Comparison of ENCODE assay signal across 9 mouse cellular contexts in genomic region chr12:86911482-86911931, GRCm38 (mm10). TPM values are rescaled to one million over a fixed set of nuclear protein-coding genes. Genes with fewer than 3 reads are reported as not detected.
DNase-seq lines count a peak whose midpoint lies in the region; ATAC-seq and TF ChIP-seq lines count a peak whose summit lies in the region.
"Had no signal": no experiment of that assay in that cellular context is flagged by ENCODE, and none has a peak within 500 bp of the region (broad histone marks: within the 10 kb centered on the region; RNA-seq: fewer than 3 reads in every experiment).

No protein-coding gene starts in this region.

- H3K9ac ChIP-seq in intestine, embryonic 16.5 days (ENCODE audit: low read depth, low read length), result no peak overlapping the region
- no peak overlapping the region for H3K9ac ChIP-seq in neural tube, embryonic 12.5 days
- H3K9ac ChIP-seq in liver, embryonic 12.5 days, result no peak overlapping the region

- peak; percentile 48; the same call in 1 of the 2 replicates for TF ChIP-seq POLR2A in cortical plate, adult 2 months (IDR thresholded peaks at IDR 0.05; ENCODE audit: extremely low read depth, insufficient read depth, low read length)

- intact Hi-C loops in heart, postnatal 36 days (cut with DNase I), result no loop called here

- no peak overlapping the region; the same call in 1 of the 2 replicates for H3K27ac ChIP-seq in cortical plate, adult 2 months (ENCODE audit: insufficient read depth, low read length)
- H3K27ac ChIP-seq in intestine, embryonic 16.5 days (ENCODE audit: low read length), result peak overlapping the region; percentile 14
- H3K27ac ChIP-seq in neural tube, embryonic 12.5 days, result peak overlapping the region; percentile 70
- no peak overlapping the region for H3K27ac ChIP-seq in liver, embryonic 12.5 days
- H3K27ac ChIP-seq: macrophage had no signal

- H3K4me1 ChIP-seq in cortical plate, adult 2 months (ENCODE audit: control insufficient read depth, insufficient read depth, low read length), result peaks cover 6% of the 10 kb centered on the region
- H3K4me1 ChIP-seq in intestine, embryonic 16.5 days (ENCODE audit: control insufficient read depth, insufficient read depth, low read length), result peaks cover 16% of the 10 kb centered on the region
- H3K4me1 ChIP-seq in neural tube, embryonic 12.5 days, result peaks cover 26% of the 10 kb centered on the region
- peaks cover 42% of the 10 kb centered on the region for H3K4me1 ChIP-seq in liver, embryonic 12.5 days

- no peak for ATAC-seq in cerebellum, adult (ENCODE audit: insufficient number of reproducible peaks, low FRiP score, low TSS enrichment)
- ATAC-seq in intestine, embryonic 16.5 days, result peak; percentile 61
- peak; percentile 90 for ATAC-seq in neural tube, embryonic 12.5 days (ENCODE audit: low FRiP score, low read depth)
- no peak for ATAC-seq in liver, embryonic 12.5 days

- H3K36me3 ChIP-seq in intestine, embryonic 16.5 days (ENCODE audit: control insufficient read depth, insufficient read depth, low read length), result no peaks in the 10 kb centered on the region
- H3K36me3 ChIP-seq in neural tube, embryonic 12.5 days, result no peaks in the 10 kb centered on the region
- H3K36me3 ChIP-seq in liver, embryonic 12.5 days, result no peaks in the 10 kb centered on the region

- no peak overlapping the region for H3K4me3 ChIP-seq in cortical plate, adult 2 months (ENCODE audit: insufficient read depth, low read length)
- H3K4me3 ChIP-seq in intestine, embryonic 16.5 days (ENCODE audit: low read length), result no peak overlapping the region
- H3K4me3 ChIP-seq in neural tube, embryonic 12.5 days, result no peak overlapping the region
- no peak overlapping the region for H3K4me3 ChIP-seq in liver, embryonic 12.5 days

- DNase-seq in cerebellum, postnatal 4 days (ENCODE audit: low spot score in 2 of 2), result peak; percentile 75 to 92
- no peak for DNase-seq in adrenal gland, adult 2 months
- no peak for DNase-seq in heart, postnatal 36 days

- no peaks in the 10 kb centered on the region for H3K27me3 ChIP-seq in intestine, embryonic 16.5 days (replicated peaks; ENCODE audit: control insufficient read depth, insufficient read depth, low read length)
- peaks cover 66% of the 10 kb centered on the region for H3K27me3 ChIP-seq in neural tube, embryonic 12.5 days (replicated peaks)
- H3K27me3 ChIP-seq in liver, embryonic 12.5 days (replicated peaks), result peaks cover 13% of the 10 kb centered on the region; the same call in 1 of the 2 replicates

- 45% methylated on average over 10 of the region's 10 CpGs for WGBS in intestine, embryonic 16.5 days
- WGBS in neural tube, embryonic 12.5 days, result 19% methylated on average over 10 of the region's 10 CpGs
- WGBS in liver, embryonic 12.5 days (ENCODE audit: insufficient replicate concordance), result 73% methylated on average over 10 of the region's 10 CpGs

- no peak for TF ChIP-seq CTCF in cortical plate, adult 2 months (IDR thresholded peaks at IDR 0.05; ENCODE audit: extremely low read depth, insufficient read depth, low read length)

- H3K4me2 ChIP-seq in intestine, embryonic 16.5 days (ENCODE audit: low read depth, low read length), result no peak overlapping the region
- H3K4me2 ChIP-seq in neural tube, embryonic 12.5 days (replicated peaks), result peak overlapping the region; percentile 29
- no peak overlapping the region for H3K4me2 ChIP-seq in liver, embryonic 12.5 days

- no peaks in the 10 kb centered on the region for H3K9me3 ChIP-seq in intestine, embryonic 16.5 days (ENCODE audit: control insufficient read depth, low read length)
- H3K9me3 ChIP-seq in neural tube, embryonic 12.5 days, result no peaks in the 10 kb centered on the region
- no peaks in the 10 kb centered on the region for H3K9me3 ChIP-seq in liver, embryonic 12.5 days (replicated peaks)

RNA-seq across cellular contexts. Expression of gene Irf2bpl, which starts 26.9 kb away (rescaled TPM):
- 35.7 and 37.1 TPM in 2 replicates for polyA plus RNA-seq in cortical plate, adult 2 months (2012; rRNA removed)
- 8.2 and 10.9 TPM in 2 replicates for polyA plus RNA-seq in intestine, embryonic 16.5 days (2015; fragmentation: Nextera tagmentation; extraction: Ambion mirVana)
- polyA plus RNA-seq in neural tube, embryonic 12.5 days (2016; fragmentation: Nextera tagmentation; extraction: Ambion mirVana), result 57.2 and 61.9 TPM in 2 replicates
- 10 to 100 TPM; 51.1 to 79.5 TPM for total RNA-seq in adrenal gland, adult 2 months (2021)
- 121 and 122 TPM in 2 replicates for polyA plus RNA-seq in adrenal gland, adult 2 months (2012; rRNA removed)
- 6.7 and 7.7 TPM in 2 replicates for polyA plus RNA-seq in liver, embryonic 12.5 days (2016; fragmentation: Nextera tagmentation; extraction: Ambion mirVana)
- total RNA-seq in heart, postnatal 36 days (2021), result 10 to 100 TPM; 36.1 to 37.0 TPM

RNA-seq across cellular contexts. Expression of gene Cipc, which starts 35.3 kb away (rescaled TPM):
- 83.7 and 84.4 TPM in 2 replicates for polyA plus RNA-seq in cortical plate, adult 2 months (2012; rRNA removed)
- polyA plus RNA-seq in intestine, embryonic 16.5 days (2015; fragmentation: Nextera tagmentation; extraction: Ambion mirVana), result 7.9 and 9.5 TPM in 2 replicates
- 41.5 and 43.0 TPM in 2 replicates for polyA plus RNA-seq in neural tube, embryonic 12.5 days (2016; fragmentation: Nextera tagmentation; extraction: Ambion mirVana)
- total RNA-seq in adrenal gland, adult 2 months (2021), result 10 to 100 TPM; 17.9 to 29.3 TPM
- polyA plus RNA-seq in adrenal gland, adult 2 months (2012; rRNA removed), result 38.5 and 39.8 TPM in 2 replicates
- 18.0 and 19.2 TPM in 2 replicates for polyA plus RNA-seq in liver, embryonic 12.5 days (2016; fragmentation: Nextera tagmentation; extraction: Ambion mirVana)
- total RNA-seq in heart, postnatal 36 days (2021), result 10 to 100 TPM; 46.4 to 48.4 TPM

Comparison
In these comparisons a context has a peak if more than half of its experiments do, and no peak if none do; other contexts are left out.
1. DNase-seq: peak in cerebellum, postnatal 4 days (2 of 2); none in adrenal gland, adult 2 months (single experiment) and heart, postnatal 36 days (0 of 2).
2. ATAC-seq: peak in intestine, embryonic 16.5 days (single experiment) and neural tube, embryonic 12.5 days (single experiment); none in cerebellum, adult (single experiment) and liver, embryonic 12.5 days (single experiment).
3. H3K27ac ChIP-seq: peak in intestine, embryonic 16.5 days (single experiment) and neural tube, embryonic 12.5 days (single experiment); none in cortical plate, adult 2 months (single experiment) and liver, embryonic 12.5 days (single experiment).